Mouse (Mus musculus) central nervous system, embryonic 11.5 days (tissue): ENCODE results near the gene Gm10750. TPM values are rescaled to one million over a fixed set of nuclear protein-coding genes. Genes with fewer than 3 reads are reported as not detected.

Experiments
- polyA plus RNA-seq: library from polyadenylated mRNA; depleted of rRNA; stranded (reverse); fragments of >200 nt; gene quantifications from 2 replicates; pipeline ENCODE4 v1.2.3, GENCODE M21; 2012; rRNA removed

The Gm10750 gene
- polyA plus RNA-seq = not detected in 2 replicates

DNA sequence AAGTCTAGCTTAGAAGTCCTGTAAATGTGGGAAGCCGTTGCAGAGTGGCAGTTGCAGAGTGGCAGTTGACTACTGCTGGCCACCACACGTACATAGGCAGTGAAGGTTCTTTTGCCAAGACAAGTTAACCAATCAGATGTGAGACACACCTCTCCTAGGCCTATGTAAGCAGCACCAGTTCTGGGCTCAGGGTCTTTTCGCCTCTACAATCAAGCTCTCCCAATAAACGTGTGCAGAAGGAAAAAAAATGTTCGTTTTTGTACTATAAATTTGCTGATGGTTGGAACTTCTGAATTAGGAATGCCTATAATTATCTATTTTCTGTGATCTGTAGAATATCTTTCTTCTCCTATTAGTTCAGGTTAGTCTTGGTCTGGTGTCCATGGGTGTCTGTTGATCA is at the start of gene Gm10750:
Gene Gm10750, minus strand, starts transcription at position 101 of the 400 bp plus-strand sequence.

DNA sequence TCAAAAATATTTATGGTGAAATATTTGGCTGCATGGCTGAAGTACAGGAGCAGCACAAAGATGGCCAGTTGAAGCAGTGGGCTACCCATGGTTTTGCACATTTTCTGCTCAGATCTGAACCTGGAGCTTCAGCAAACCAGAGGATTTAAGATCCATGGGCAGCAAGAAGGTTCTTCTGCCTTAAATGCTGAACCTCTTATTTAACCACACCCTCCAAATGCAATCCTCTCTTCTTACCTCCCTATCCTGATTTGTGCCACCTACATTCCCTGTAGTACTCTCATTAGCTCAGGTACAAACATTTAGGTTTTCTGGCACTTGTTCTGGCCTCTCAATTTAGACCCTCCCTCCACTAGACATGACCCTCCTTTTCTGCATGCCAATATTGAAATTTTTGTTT is 13.9 kb downstream of the Gm10750 start, which contains the start of gene Gm1330:
Gene Gm1330, minus strand, starts transcription at position 101 of the 400 bp plus-strand sequence.

Other genes with a start within 250 kb of the Gm10750 start
- not detected in 2 replicates for gene Cst11, start 245.7 kb downstream of the Gm10750 start, polyA plus RNA-seq
- not detected in 2 replicates for gene 8030411F24Rik, start 235.2 kb downstream of the Gm10750 start, polyA plus RNA-seq
- not detected in 2 replicates for gene Cst12, start 227.9 kb downstream of the Gm10750 start, polyA plus RNA-seq
- not detected in 2 replicates for gene Cst8, start 218.5 kb downstream of the Gm10750 start, polyA plus RNA-seq
- gene Cst13, start 197.2 kb downstream of the Gm10750 start, polyA plus RNA-seq = not detected in 2 replicates
- gene Cst9, start 182.1 kb downstream of the Gm10750 start, polyA plus RNA-seq = not detected in 2 replicates
- not detected in 2 replicates for gene 9230104L09Rik, start 152.2 kb downstream of the Gm10750 start, polyA plus RNA-seq
- gene Cst3, start 141.5 kb downstream of the Gm10750 start, polyA plus RNA-seq = 335 and 376 TPM in 2 replicates
- not detected in 2 replicates for gene Gm1330, start 14.0 kb downstream of the Gm10750 start, polyA plus RNA-seq